ENCODE assay signal across 9 mouse cellular contexts in the genomic region with DNA sequence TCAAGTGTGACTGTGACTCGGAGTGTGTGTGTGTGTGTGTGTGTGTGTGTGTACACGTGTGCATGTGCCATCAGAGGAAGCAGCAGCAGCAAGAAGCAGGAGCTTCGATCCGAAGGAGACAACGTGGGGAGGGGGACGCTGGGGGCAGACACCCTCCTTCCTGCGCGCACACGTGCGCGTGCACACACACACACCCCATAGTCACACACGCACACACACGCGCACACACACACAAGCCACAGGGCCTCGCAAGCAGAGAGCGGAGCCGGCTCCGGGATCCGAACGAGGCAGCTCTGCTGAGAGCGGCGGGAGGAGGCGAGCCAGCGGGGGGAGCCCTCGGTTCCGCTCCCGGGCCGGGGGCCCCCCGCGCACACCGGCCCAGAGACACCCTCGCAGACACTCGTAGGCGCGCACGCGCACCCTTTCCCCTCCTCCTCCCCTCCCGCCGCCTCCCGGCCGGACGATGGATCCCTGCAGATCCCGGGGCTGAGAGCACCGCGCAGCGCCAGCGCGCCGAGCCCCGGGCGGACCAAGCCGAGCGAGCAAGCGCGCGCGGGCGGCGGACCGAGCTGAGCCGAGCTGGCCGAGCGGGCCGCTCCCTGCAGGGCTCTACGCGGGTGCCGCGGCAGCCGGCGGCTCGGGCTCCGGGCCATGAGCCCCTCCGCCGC. TPM values are rescaled to one million over a fixed set of nuclear protein-coding genes. Genes with fewer than 3 reads are reported as not detected.
DNase-seq lines count a peak whose midpoint lies in the region; ATAC-seq and TF ChIP-seq lines count a peak whose summit lies in the region.
"Had no signal": no experiment of that assay in that cellular context is flagged by ENCODE, and none has a peak within 500 bp of the region (broad histone marks: within the 10 kb centered on the region; RNA-seq: fewer than 3 reads in every experiment).

A gene (plus strand): TSS at position 215 of the 668 bp plus-strand sequence.

- no peaks in the 10 kb centered on the region for H3K36me3 ChIP-seq in G1E (replicated peaks)
- no peaks in the 10 kb centered on the region for H3K36me3 ChIP-seq in hindbrain, embryonic 11.5 days (ENCODE audit: control insufficient read depth, insufficient read depth, low read length)
- H3K36me3 ChIP-seq in lung, postnatal 0 days (ENCODE audit: insufficient read depth, low read length): no peaks in the 10 kb centered on the region

- no peak for TF ChIP-seq EP300 in lung, postnatal 0 days (IDR thresholded peaks at IDR 0.05)

- H3K4me2 ChIP-seq in hindbrain, embryonic 11.5 days (replicated peaks; ENCODE audit: low read depth, low read length): peak within 1 kb of the TSS; percentile 93
- peak within 1 kb of the TSS; percentile 89 for H3K4me2 ChIP-seq in lung, postnatal 0 days (replicated peaks; ENCODE audit: low read depth, low read length)

- no peak for DNase-seq in G1E (ENCODE audit: low spot score)
- peak; percentile 84 to 87 for DNase-seq in cerebellum, adult 18-20 months
- peak in 1 of 2 experiments; percentile 76 for DNase-seq in frontal cortex, adult 2 months (ENCODE audit: extremely low spot score in 1 of 2, low spot score in 1 of 2)
- peak; percentile 78 for DNase-seq in hindbrain, embryonic 11.5 days (ENCODE audit: low spot score)
- DNase-seq in layer of hippocampus, postnatal 25 days (ENCODE audit: extremely low spot score in 1 of 2, low spot score in 1 of 2): peak; percentile 46 to 71
- peak; percentile 77 for DNase-seq in lung, postnatal 0 days (ENCODE audit: low spot score)
- peak; percentile 77 for DNase-seq in right cerebral cortex, adult 18-20 months

- no peak for ATAC-seq in G1E (ENCODE audit: extremely low read depth, insufficient number of reproducible peaks, low FRiP score, poor library complexity, severe bottlenecking)
- peak; percentile 57 for ATAC-seq in hindbrain, embryonic 11.5 days (ENCODE audit: low FRiP score)
- ATAC-seq in lung, postnatal 0 days: peak; percentile 88
- no peak for ATAC-seq in megakaryocyte-erythroid progenitor cell, adult 5-6 weeks (replicated peaks; ENCODE audit: low FRiP score, low TSS enrichment, poor library complexity, severe bottlenecking)

- H3K9ac ChIP-seq in hindbrain, embryonic 11.5 days (ENCODE audit: low read depth, low read length): peak within 1 kb of the TSS; percentile 76
- no peak within 1 kb of the TSS for H3K9ac ChIP-seq in lung, postnatal 0 days (replicated peaks; ENCODE audit: low read depth)

- peaks cover 37% of the 10 kb centered on the region for H3K4me1 ChIP-seq in G1E (ENCODE audit: insufficient read depth, low read depth, low read length)
- 0 out of 2 replicates have a peak, but pooled peaks cover 2% of the 10 kb centered on the region for H3K4me1 ChIP-seq in hindbrain, embryonic 11.5 days (replicated peaks; ENCODE audit: control insufficient read depth, insufficient read depth, low read length)
- H3K4me1 ChIP-seq in lung, postnatal 0 days (ENCODE audit: insufficient read depth, low read depth, low read length): no peaks in the 10 kb centered on the region

- H3K27ac ChIP-seq in hindbrain, embryonic 11.5 days (ENCODE audit: low read depth, low read length): peak within 1 kb of the TSS; percentile 56
- H3K27ac ChIP-seq in lung, postnatal 0 days (ENCODE audit: low read length): no peak within 1 kb of the TSS

- peaks cover 74% of the 10 kb centered on the region for H3K27me3 ChIP-seq in G1E (ENCODE audit: insufficient read depth, low read length)
- peaks cover 16% of the 10 kb centered on the region for H3K27me3 ChIP-seq in hindbrain, embryonic 11.5 days (ENCODE audit: control insufficient read depth, insufficient read depth, low read length)
- H3K27me3 ChIP-seq in lung, postnatal 0 days (replicated peaks; ENCODE audit: insufficient read depth, low read length): peaks cover 51% of the 10 kb centered on the region

- peaks cover 9% of the 10 kb centered on the region for H3K9me3 ChIP-seq in G1E (replicated peaks)
- H3K9me3 ChIP-seq in hindbrain, embryonic 11.5 days (ENCODE audit: control insufficient read depth, low read length): no peaks in the 10 kb centered on the region
- H3K9me3 ChIP-seq in lung, postnatal 0 days (ENCODE audit: low read length): no peaks in the 10 kb centered on the region

- peak within 1 kb of the TSS; percentile 30; the same call in 1 of the 2 replicates for H3K4me3 ChIP-seq in G1E (ENCODE audit: low read depth, low read length)
- peak within 1 kb of the TSS; percentile 58 for H3K4me3 ChIP-seq in hindbrain, embryonic 11.5 days (ENCODE audit: low read depth, low read length)
- H3K4me3 ChIP-seq in lung, postnatal 0 days (ENCODE audit: low read depth, low read length): peak within 1 kb of the TSS; percentile 45

- TF ChIP-seq CTCF in G1E (IDR thresholded peaks at IDR 0.05; ENCODE audit: low read depth, low read length): no peak
- peak; percentile 33 for TF ChIP-seq CTCF in lung, postnatal 0 days (IDR thresholded peaks at IDR 0.05)

- WGBS in hindbrain, embryonic 11.5 days: 0% methylated on average over 71 of the region's 74 CpGs
- WGBS in lung, postnatal 0 days: 0% methylated on average over 28 of the region's 74 CpGs

RNA-seq across cellular contexts. Expression of the gene that starts here (rescaled TPM):
- total RNA-seq in G1E (2014; fragmentation: Nextera tagmentation) (not detected in 2 replicates), G1E (2017) (0.22 and 0.41 TPM in 2 replicates)
- polyA plus RNA-seq in G1E (2012): not detected in 2 replicates
- polyA plus RNA-seq in frontal cortex, adult 2 months (2012; rRNA removed): 78.1 and 80.7 TPM in 2 replicates
- 14.4 and 21.0 TPM in 2 replicates for polyA plus RNA-seq in hindbrain, embryonic 11.5 days (2014; fragmentation: Nextera tagmentation; extraction: Ambion mirVana)
- total RNA-seq in layer of hippocampus, postnatal 25 days (2021): 10 to 100 TPM; 29.6 to 32.0 TPM
- 1.3 TPM in 2 replicates for polyA plus RNA-seq in lung, postnatal 0 days (2015; fragmentation: Nextera tagmentation; extraction: Ambion mirVana)
- total RNA-seq in megakaryocyte-erythroid progenitor cell, adult 5-6 weeks (2014; fragmentation: Nextera tagmentation): not detected in 2 replicates
- 0.33 TPM in 1 of 2 replicates, not detected in the other for total RNA-seq in megakaryocyte-erythroid progenitor cell, adult 5-6 weeks (2017)
- total RNA-seq: common myeloid progenitor, adult 5-6 weeks had no signal

Comparison
In these comparisons a context has a peak if more than half of its experiments do, and no peak if none do; other contexts are left out.
1. RNA of the gene that starts here (total RNA-seq): 29.6 to 32.0 TPM in layer of hippocampus, postnatal 25 days; 0.33 TPM in megakaryocyte-erythroid progenitor cell, adult 5-6 weeks and 0.22 to 0.41 TPM in G1E; every median in the first group is over 10 times any median in the second.
2. ATAC-seq: peak in hindbrain, embryonic 11.5 days (single experiment) and lung, postnatal 0 days (single experiment); none in G1E (single experiment) and megakaryocyte-erythroid progenitor cell, adult 5-6 weeks (single experiment).
3. Peak in every context shown above with its lines, with median percentiles within 50 percentile points of each other: H3K4me3 ChIP-seq.